Mouse (Mus musculus): ENCODE results near the gene Adcy6. TPM values are rescaled to one million over a fixed set of nuclear protein-coding genes. Genes with fewer than 3 reads are reported as not detected.

Gene Adcy6
- polyA plus RNA-seq, 2 experiments, result 14.3 to 74.0 TPM

DNA sequence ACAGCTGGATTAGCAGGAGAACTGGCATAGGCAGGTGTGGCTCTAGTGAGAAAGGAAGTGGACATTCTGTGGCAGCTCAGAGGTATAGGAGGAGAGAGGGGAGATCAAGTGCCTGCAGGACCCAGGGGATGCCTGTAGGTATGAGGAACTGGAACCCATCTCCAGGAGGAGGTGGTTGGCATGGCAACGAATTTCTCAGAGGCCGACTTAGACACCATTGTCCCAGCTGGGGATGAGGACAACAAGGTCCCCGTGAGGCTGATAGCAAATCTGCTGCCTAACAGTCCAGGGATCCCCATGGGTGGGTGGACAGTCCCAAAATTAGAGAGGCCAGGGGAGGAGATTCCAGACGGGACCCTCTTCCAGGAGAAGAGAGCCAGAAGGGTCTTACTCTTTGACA, 23.0 kb upstream of the Adcy6 start:
- H3K9me3 ChIP-seq (ENCODE audit: control insufficient read depth, low read length), result no peaks in the 10 kb centered on the region
- H3K36me3 ChIP-seq (ENCODE audit: control insufficient read depth, insufficient read depth, low read length), result 0 out of 2 replicates have a peak, but pooled peaks cover 2% of the 10 kb centered on the region
- peak overlapping the region; percentile 99 for H3K4me2 ChIP-seq (replicated peaks; ENCODE audit: low read depth, low read length, severe bottlenecking)
- H3K4me3 ChIP-seq (replicated peaks; ENCODE audit: low read length), result peak overlapping the region; percentile 84
- peaks cover 41% of the 10 kb centered on the region for H3K4me1 ChIP-seq (ENCODE audit: control insufficient read depth, insufficient read depth, low read length)
- peaks cover 4% of the 10 kb centered on the region for H3K27me3 ChIP-seq (ENCODE audit: control insufficient read depth, insufficient read depth, low read length)
- TF ChIP-seq POLR2A (IDR thresholded peaks at IDR 0.05; ENCODE audit: borderline replicate concordance, extremely low read depth, insufficient read depth, insufficient read length), result no peak
- no peak overlapping the region for H3K27ac ChIP-seq (replicated peaks; ENCODE audit: low read depth, low read length)
- WGBS, result 8% methylated on average over 4 of the region's 4 CpGs
- peak overlapping the region; percentile 6; the same call in 1 of the 2 replicates for H3K9ac ChIP-seq (ENCODE audit: low read depth, low read length, severe bottlenecking)
- ATAC-seq (ENCODE audit: low FRiP score, low read depth) (no peak), DNase-seq (ENCODE audit: low spot score) (no peak)

DNA sequence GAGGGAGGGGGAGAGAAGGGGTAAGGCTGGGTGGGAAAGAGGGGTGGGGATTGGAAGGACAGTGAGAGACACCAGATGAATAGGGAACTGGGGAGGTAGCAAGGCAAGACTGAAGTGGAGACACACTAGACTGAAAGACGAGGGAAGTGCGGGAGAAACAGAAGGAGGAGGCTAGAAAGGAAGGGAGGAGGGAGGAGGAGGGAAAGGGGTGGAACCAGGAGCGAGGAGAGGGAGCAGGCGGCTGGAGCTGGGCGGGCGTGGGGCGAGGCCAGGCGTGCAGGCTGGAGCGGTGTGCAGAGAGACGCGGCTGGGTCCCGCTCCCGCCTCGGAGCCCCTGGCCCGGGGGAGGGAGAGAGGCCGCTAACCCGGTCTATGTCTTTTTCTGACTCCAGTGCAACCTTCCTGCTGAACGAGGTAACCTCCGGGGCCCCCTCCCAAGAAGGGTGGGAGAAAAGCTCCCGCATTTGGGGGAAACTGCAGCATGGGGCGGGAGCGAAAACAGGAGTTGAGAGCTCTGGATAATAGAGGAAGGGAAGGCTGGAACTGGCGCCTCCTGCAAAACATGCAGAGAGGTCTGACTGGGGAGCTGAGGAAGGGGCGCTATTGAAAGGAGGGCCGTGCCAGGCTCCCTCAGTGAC, 22.4 kb upstream of the Adcy6 start:
- Histone ChIP-seq H3K9ac (ENCODE audit: low read depth, low read length, severe bottlenecking) (peak overlapping the region; percentile 55), H3K4me3 (replicated peaks; ENCODE audit: low read length) (peak overlapping the region; percentile 84), H3K27ac (replicated peaks; ENCODE audit: low read depth, low read length) (peak overlapping the region; percentile 61), H3K36me3 (ENCODE audit: control insufficient read depth, insufficient read depth, low read length) (no peaks in the 10 kb centered on the region), H3K4me1 (ENCODE audit: control insufficient read depth, insufficient read depth, low read length) (peaks cover 41% of the 10 kb centered on the region), H3K9me3 (ENCODE audit: control insufficient read depth, low read length) (no peaks in the 10 kb centered on the region), H3K27me3 (ENCODE audit: control insufficient read depth, insufficient read depth, low read length) (peaks cover 7% of the 10 kb centered on the region), H3K4me2 (replicated peaks; ENCODE audit: low read depth, low read length, severe bottlenecking) (peak overlapping the region; percentile 99)
- peak; percentile 82 for ATAC-seq (ENCODE audit: low FRiP score, low read depth)
- 0 out of 2 replicates have a peak, but pooled peaks have one; percentile 22 for TF ChIP-seq POLR2A (IDR thresholded peaks at IDR 0.05; ENCODE audit: borderline replicate concordance, extremely low read depth, insufficient read depth, insufficient read length)
- 2% methylated on average over 13 of the region's 25 CpGs for WGBS
- peak; percentile 84 for DNase-seq (ENCODE audit: low spot score)

DNA sequence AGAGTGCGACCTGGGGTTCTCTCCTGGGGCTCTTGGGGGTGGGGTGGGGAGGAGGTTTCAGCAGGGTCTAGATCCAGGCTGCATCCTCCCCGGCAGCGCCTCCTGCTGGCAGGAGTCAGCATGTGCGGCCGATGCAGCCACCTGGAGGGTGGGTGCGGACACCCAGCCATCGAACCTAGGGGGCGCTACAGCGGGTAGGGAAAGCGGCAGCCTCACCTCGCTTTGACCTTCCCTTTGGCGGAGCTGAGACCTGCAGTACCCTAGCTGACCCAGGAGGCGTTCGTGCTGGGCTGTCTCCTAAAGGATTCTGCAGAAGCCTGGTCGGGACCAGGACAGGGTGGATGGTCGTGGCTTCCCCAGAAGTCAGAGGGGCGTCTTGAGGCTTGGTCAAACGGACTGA, 21.6 kb upstream of the Adcy6 start:
- ATAC-seq (ENCODE audit: low FRiP score, low read depth) (peak; percentile 4; the same call in 1 of the 2 replicates), DNase-seq (ENCODE audit: low spot score) (peak; percentile 63)
- no peaks in the 10 kb centered on the region for H3K36me3 ChIP-seq (ENCODE audit: control insufficient read depth, insufficient read depth, low read length)
- peak overlapping the region; percentile 55; the same call in 1 of the 2 replicates for H3K9ac ChIP-seq (ENCODE audit: low read depth, low read length, severe bottlenecking)
- peak overlapping the region; percentile 99 for H3K4me2 ChIP-seq (replicated peaks; ENCODE audit: low read depth, low read length, severe bottlenecking)
- peaks cover 7% of the 10 kb centered on the region for H3K27me3 ChIP-seq (ENCODE audit: control insufficient read depth, insufficient read depth, low read length)
- H3K27ac ChIP-seq (replicated peaks; ENCODE audit: low read depth, low read length), result peak overlapping the region; percentile 48; the same call in 1 of the 2 replicates
- no peaks in the 10 kb centered on the region for H3K9me3 ChIP-seq (ENCODE audit: control insufficient read depth, low read length)
- H3K4me1 ChIP-seq (ENCODE audit: control insufficient read depth, insufficient read depth, low read length), result peaks cover 41% of the 10 kb centered on the region
- H3K4me3 ChIP-seq (replicated peaks; ENCODE audit: low read length), result peak overlapping the region; percentile 84
- no peak for TF ChIP-seq POLR2A (IDR thresholded peaks at IDR 0.05; ENCODE audit: borderline replicate concordance, extremely low read depth, insufficient read depth, insufficient read length)
- WGBS, result 5% methylated on average over 11 of the region's 18 CpGs

DNA sequence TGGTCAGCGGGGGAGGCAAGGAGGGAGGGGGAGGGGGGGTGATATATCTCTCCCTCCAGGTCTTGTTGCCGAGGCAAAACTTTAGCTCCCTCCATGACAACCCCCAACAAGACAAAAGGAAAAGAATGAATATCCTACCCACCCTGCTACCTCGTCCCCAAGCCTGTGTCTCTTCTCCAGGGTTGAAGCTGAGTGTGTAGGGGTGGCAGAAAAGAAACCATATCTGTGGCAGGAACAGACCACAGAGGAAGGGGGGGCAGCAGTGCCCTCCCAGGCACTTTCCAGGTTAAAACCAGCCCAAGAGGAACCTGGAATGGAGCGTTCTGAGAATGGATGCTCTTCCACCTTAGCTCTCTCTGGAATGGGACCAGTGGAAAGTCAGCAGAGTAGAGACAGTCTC, 20.7 kb upstream of the Adcy6 start, which contains the start of gene Cacnb3:
TSS of gene Cacnb3 (plus strand) at position 301 of the 400 bp plus-strand sequence.
- DNase-seq (ENCODE audit: low spot score), result no peak
- H3K27me3 ChIP-seq (ENCODE audit: control insufficient read depth, insufficient read depth, low read length), result peaks cover 7% of the 10 kb centered on the region; the same call in 1 of the 2 replicates
- no peaks in the 10 kb centered on the region for H3K36me3 ChIP-seq (ENCODE audit: control insufficient read depth, insufficient read depth, low read length)
- 32% methylated on average over 4 of the region's 4 CpGs for WGBS
- TF ChIP-seq POLR2A (IDR thresholded peaks at IDR 0.05; ENCODE audit: borderline replicate concordance, extremely low read depth, insufficient read depth, insufficient read length), result no peak
- no peak for ATAC-seq (ENCODE audit: low FRiP score, low read depth)
- H3K27ac ChIP-seq (replicated peaks; ENCODE audit: low read depth, low read length), result peak within 1 kb of the TSS; percentile 48; the same call in 1 of the 2 replicates
- peak within 1 kb of the TSS; percentile 84 for H3K4me3 ChIP-seq (replicated peaks; ENCODE audit: low read length)
- no peaks in the 10 kb centered on the region for H3K9me3 ChIP-seq (ENCODE audit: control insufficient read depth, low read length)
- peaks cover 33% of the 10 kb centered on the region for H3K4me1 ChIP-seq (ENCODE audit: control insufficient read depth, insufficient read depth, low read length)
- peak within 1 kb of the TSS; percentile 55 for H3K9ac ChIP-seq (ENCODE audit: low read depth, low read length, severe bottlenecking)
- H3K4me2 ChIP-seq (replicated peaks; ENCODE audit: low read depth, low read length, severe bottlenecking), result peak within 1 kb of the TSS; percentile 99

DNA sequence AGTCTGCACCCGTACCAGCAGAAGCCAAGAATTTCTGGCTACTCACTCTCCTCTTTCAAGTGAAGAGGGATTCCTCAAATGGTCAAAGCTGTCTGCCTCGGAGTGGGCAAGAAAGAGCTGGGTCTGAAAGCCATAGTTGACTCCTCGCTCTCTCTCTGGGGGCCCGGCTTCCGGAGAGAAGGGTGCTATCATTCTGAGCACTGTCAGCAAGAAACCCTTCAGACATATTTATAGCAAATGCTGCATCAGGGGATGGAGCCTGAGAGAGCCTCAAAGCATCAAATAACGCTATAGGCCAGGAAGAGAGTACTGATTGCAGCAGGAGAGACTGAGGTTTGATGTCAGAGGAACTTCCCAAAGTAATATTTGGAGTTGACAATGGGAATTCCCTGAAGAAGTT, 19.6 kb upstream of the Adcy6 start:
- H3K27me3 ChIP-seq (ENCODE audit: control insufficient read depth, insufficient read depth, low read length), result peaks cover 7% of the 10 kb centered on the region; the same call in 1 of the 2 replicates
- H3K4me1 ChIP-seq (ENCODE audit: control insufficient read depth, insufficient read depth, low read length), result peaks cover 29% of the 10 kb centered on the region
- no peak overlapping the region for H3K27ac ChIP-seq (replicated peaks; ENCODE audit: low read depth, low read length)
- no peak overlapping the region for H3K9ac ChIP-seq (ENCODE audit: low read depth, low read length, severe bottlenecking)
- ATAC-seq (ENCODE audit: low FRiP score, low read depth) (no peak), DNase-seq (ENCODE audit: low spot score) (no peak)
- 55% methylated on average over 6 of the region's 6 CpGs for WGBS
- TF ChIP-seq POLR2A (IDR thresholded peaks at IDR 0.05; ENCODE audit: borderline replicate concordance, extremely low read depth, insufficient read depth, insufficient read length), result no peak
- H3K36me3 ChIP-seq (ENCODE audit: control insufficient read depth, insufficient read depth, low read length), result no peaks in the 10 kb centered on the region
- no peaks in the 10 kb centered on the region for H3K9me3 ChIP-seq (ENCODE audit: control insufficient read depth, low read length)
- no peak overlapping the region for H3K4me3 ChIP-seq (replicated peaks; ENCODE audit: low read length)
- no peak overlapping the region for H3K4me2 ChIP-seq (replicated peaks; ENCODE audit: low read depth, low read length, severe bottlenecking)
